Mouse (Mus musculus): Measurements from ENCODE around the gene Dnaic2.

GRCm38 (mm10) chr11:114690192-114690591 lies 37.0 kb upstream of the Dnaic2 start:
- TF ChIP-seq POLR2A (IDR thresholded peaks at IDR 0.05; ENCODE audit: insufficient read depth, low read depth, low read length) (no peak), EP300 (IDR thresholded peaks at IDR 0.05; ENCODE audit: insufficient read depth, low read depth, low read length) (no peak)

Measured in heart, adult 2 months (tissue).